Mouse (Mus musculus): ENCODE data around the gene Ccl21b.
"Not testable (repeated sequence)": the region's sequence is repeated elsewhere in the genome, so short reads cannot be mapped to it uniquely, and the experiment has no call there.

Gene Ccl21b

GRCm38 (mm10) chr4:42255467-42255866, at the start of gene Ccl21b:
TSS of gene Ccl21b (plus strand) at chr4:42255767.
- DNase-seq (ENCODE audit: low spot score in 2 of 2): not testable (repeated sequence)

GRCm38 (mm10) chr4:42240339-42240738, 15.2 kb upstream of the Ccl21b start, which contains the start of gene Gm10600:
TSS of gene Gm10600 (plus strand) at chr4:42240639.
- DNase-seq (ENCODE audit: low spot score in 2 of 2): not testable (repeated sequence)

- DNase-seq (ENCODE audit: low spot score in 2 of 2): not testable (repeated sequence)
These were observed 38.4 kb downstream of the Ccl21b start, which contains the start of gene Gm21953 for GRCm38 (mm10) chr4:42293967-42294366. TSS of gene Gm21953 (plus strand) at chr4:42294267.
